Mouse (Mus musculus): ENCODE measurements at regions not wholly inside any gene's neighbourhood (a gene's known extent, or its start where the extent isn't known, plus 50 kb on each side); places are given as distances from the start of the nearest gene placed in this dataset.
"Not testable (repeated sequence)": the region's sequence is repeated elsewhere in the genome, so short reads cannot be mapped to it uniquely, and the experiment has no call there.

DNA sequence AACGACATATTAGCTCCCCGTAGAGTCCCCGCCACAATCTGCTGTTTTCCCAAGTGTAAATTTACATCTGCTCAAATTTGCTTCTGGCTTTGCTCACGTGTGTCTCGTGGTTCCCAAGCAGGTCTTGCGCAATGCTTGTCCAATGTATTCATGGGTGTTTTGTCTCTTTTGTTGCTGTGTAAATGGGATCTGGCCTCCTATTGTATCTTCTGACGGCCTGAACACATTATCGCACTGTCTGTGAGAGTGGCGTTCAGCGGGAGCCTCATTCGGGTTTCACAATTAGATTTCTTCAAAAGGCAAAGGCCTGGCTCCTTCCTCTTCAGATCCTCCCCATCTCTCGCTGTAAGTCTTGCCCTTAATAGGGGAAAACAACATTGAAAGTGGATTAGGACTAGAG lies 274.5 kb downstream of the Fam19a5 start:
- DNase-seq (ENCODE audit: low read depth, low spot score), result no peak

DNA sequence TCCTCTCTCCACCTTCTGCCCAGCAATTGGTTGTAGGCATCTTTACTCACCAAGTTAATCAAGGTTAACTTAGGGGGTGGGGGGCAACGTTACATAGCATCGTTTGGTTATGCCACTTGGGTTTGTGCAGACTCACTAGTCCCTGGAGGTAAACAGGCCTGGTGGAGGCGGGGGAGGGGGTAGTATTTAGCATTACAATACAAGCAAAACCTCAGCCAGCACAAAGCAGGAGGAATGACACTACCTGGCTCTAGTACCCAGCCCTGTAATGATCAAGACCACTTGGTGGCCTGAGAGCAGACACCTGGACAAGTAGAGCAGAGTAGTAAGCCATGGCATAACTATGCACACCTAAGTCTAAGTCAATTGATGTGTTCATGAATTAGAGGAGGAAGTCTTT lies 298.0 kb downstream of the Fam19a5 start:
- DNase-seq (ENCODE audit: low read depth, low spot score), result no peak

DNA sequence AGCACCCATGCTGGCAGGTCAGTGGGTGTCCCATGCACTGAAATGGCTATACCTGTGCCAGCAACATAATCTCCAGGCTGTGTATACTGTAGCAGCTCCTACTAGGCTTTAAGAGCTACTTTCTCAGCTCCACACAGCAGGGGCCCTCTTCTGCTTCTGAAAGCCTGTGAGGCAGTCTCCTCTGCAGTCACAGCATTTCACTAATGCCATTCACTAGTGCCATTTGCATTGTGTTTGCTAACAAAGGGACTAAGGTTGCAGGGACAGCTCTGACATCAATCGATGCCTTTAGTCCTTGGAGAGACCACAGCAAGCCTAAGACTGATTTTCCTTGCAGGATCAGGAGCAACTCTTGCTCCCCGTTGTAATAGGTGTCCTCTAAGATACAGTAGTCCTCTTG lies 315.0 kb downstream of the Fam19a5 start:
- no peak for DNase-seq (ENCODE audit: low read depth, low spot score)

DNA sequence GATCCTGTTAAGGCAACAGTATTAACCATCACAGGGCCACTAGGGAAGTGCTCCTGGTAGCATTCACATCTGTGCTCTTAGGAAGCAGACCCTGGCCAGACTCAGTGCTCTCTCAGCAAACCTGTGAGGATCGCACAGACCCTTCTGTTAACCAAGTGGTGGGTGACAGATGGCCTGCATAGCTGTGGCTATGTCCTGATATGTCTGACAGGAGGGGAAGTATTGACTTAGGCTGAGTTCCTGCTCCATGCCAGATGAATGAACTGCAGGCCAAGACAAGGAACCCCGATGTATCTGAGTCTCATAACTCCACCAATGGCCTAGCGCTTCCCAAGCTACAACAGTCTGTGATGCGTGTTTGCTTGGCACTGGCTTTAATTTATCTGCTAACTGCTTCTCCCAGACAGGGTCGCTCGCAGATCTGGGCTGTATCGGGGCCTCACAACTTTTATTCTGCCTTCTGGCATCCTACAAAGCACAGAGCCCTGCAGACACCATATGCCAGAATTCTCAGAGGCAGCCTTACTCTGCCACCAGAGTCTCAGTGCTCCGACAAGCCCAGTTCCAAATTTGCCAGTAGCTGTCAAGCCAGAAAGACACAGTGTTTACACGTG lies 332.3 kb downstream of the Fam19a5 start:
- no peak for DNase-seq (ENCODE audit: low read depth, low spot score)

DNA sequence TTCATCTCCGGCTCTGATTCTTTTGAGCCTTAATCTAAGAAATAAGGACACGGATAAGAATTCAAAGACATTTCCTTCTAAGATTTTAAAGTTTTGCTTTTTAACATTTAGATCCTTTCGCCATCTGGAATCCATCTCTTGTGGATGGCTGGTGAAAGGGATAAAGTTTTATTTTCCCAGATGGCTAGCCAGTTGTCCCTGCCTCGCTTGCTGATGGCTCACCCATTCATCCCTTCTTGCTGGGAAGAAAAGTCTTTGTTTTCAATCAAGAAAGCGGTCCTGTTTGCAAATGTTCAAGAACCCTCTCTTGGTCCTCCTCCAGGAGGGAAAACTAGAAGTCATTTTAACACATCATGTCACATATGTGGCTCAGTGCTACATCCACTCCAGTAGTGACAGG lies 346.8 kb downstream of the Fam19a5 start:
- no peak for DNase-seq (ENCODE audit: low read depth, low spot score)

DNA sequence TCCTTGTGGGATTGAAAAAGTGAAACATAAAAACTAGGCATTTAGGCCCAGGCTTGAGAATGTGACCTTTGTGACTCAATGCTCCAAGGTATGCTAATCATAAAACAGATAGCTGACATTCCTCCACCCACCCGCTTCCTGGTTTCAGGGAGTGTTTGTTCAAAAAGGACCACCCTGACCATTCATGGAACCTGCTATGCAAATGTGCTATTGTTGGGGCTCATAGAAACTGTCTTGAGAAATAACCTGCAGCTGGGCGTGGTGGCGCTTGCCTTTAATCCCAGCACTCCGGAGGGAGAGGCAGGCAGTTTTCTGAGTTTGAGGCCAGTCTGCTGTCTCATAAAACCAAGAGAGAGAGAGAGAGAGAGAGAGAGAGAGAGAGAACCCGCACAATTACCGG lies 350.8 kb downstream of the Fam19a5 start:
- DNase-seq (ENCODE audit: low read depth, low spot score), result not testable (repeated sequence)

DNA sequence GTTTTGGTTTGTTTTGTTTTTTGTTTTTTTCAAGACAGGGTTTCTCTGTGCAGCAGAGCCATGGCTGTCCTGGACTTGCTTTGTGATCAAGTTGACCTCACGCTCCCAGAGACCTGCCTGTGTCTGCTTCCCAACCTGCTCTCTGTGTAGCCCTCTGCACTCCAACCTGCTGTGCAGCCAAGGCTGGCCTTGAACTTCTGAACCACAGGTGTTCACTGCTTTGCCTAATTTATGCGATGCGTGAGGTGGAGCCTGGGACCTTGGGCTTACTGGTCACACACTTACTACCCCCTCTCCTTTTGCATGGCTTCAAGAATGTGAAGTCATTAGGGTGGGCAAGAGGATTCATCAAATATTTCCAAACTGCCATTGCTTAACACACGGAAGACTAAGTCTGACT lies 354.6 kb downstream of the Fam19a5 start:
- DNase-seq (ENCODE audit: low read depth, low spot score), result no peak

DNA sequence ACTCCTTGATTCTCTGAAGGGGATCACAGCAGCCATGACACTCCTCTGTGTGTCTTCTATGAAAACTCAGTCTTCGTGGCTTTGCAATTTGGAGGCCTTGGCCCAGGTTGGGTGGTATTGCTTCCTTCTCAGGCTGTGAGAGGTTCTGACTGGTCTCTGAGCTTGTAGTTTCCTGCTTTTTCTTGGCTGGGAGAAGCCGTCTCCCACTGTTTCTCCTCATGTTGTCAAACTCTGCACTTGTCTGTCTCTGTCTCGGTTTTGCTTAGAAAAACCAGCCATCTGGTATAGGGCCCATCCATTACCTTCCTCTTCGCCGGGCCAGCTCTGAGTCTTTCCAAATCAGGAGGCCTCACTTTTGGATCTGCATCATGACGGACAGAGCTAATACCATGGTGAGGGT lies 360.3 kb downstream of the Fam19a5 start:
- DNase-seq (ENCODE audit: low read depth, low spot score), result no peak

DNA sequence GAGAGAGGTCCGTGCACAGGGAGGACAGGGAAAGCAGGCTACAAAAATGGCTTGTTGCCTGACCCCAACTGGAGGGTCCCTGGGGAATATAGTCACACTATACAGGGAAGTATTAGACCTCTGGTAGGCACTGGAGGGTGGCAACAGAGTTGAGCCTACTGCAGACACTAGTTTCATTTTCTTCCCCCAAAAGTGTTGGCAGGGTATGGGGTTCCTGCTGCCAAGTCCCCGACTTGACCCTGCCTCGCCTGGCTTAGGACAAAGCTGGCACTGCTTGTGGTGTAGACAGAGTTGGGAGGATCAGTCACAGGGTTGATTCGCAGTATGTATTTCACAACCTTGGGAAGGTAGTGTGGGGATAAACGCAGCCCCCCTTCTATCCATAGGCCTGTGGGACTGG lies 362.2 kb downstream of the Fam19a5 start:
- DNase-seq (ENCODE audit: low read depth, low spot score), result no peak

DNA sequence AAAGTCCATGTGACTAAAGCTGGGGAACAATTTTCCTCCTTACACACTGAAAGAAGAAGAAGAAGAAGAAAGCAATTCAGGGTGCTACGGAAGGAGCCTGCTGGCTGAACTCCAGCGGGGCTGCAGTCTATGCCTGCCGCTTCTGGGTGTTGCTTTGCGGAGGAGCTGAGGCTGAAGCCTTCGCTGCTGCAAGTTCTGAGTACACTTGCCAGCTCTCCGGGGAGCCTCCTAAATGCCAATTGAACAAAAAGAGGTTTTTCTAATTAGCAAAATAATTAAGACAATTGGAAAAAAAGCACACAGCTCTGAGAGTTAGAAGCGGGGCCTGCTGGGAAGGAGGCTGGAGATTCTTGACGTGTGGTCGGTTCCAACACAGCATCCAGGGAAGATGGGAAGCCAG lies 378.0 kb downstream of the Fam19a5 start:
- DNase-seq (ENCODE audit: low read depth, low spot score), result no peak

DNA sequence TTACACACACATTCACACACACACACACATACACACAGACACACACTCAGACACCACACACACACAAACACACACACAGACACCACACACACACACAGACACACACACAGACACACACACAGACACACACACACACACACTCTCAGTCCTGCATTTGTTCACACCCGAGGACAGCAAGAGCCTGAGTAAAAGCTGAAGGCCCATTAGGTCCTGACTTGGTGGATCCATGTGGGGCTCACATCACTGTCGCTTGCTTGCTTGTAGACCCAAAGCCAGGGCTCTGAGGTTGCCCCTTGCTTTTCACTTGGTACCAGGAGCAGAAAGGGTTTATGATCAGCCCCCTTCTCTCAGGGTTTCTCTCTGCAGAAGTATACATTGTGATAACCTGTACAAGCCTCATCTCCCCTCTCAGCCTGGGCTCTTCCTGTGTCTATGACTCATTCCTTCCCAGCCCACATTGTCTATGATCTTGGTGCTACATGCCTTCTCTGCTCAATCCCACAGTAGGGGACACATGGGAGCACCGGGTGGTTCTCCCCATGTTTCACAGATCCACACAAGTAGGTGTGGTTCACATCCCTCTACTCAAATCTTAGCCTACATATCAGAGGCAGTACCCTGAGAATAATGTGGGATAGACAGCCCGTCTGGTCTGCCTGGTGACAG lies 378.8 kb downstream of the Fam19a5 start:
- no peak for DNase-seq (ENCODE audit: low read depth, low spot score)

DNA sequence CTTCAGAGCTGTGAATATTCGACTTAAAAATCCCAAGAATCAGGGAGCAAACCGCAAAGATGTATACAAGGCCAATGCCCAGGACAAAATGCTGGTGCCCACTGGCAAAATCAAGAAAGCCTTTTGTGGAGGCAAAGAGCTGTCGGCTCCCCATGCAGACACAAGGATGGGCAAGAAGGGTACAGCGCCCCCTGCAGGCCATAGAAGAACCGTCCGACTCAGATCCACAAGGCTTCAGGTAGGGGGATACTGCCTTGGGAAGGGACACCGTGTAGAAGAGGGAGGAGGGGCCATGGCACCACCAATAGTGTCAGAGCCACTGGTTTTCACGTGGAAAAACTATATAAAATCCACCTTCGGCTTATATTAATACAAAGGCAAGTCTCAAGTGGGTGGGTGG lies 379.8 kb downstream of the Fam19a5 start:
- no peak for DNase-seq (ENCODE audit: low read depth, low spot score)

DNA sequence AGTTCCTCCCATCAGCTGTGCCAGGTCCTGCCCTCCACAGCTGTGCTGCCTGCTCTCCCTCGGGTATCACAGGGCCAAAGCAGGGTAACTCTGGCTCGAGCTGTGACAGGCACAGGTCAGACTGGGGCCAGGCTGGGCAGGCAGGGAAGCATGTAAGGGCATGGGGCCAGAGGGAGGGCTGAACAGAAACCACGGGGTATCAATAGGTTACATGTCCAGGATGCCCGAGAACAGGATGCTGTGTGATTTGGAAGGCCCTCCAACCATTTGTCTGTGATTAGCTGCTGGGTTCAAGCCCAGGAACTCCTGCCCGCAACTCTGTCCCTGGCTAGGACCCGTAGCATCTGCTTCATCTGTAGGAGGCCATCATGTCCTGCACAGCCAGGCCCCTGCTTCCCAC lies 391.9 kb downstream of the Fam19a5 start:
- DNase-seq (ENCODE audit: low read depth, low spot score), result no peak

DNA sequence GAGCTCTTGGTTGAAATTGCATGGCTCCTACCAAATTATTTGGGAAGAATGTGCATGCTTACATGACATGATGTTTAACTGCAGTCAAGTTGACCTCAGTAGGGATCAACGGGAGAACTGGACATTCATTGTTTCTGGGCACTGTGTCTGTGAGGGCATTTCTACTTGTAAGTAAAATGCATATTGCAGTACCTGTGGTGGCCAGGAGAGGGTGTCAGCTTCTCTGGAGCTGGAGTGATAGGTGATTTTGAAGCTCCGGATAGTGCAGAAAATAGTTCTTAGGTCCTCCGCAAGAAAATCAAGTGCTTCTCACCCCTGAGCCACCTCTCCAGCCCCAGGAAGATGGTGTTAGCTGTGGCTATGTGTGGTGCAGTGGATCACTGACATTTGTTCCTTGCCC lies 396.7 kb downstream of the Fam19a5 start:
- no peak for DNase-seq (ENCODE audit: low read depth, low spot score)

DNA sequence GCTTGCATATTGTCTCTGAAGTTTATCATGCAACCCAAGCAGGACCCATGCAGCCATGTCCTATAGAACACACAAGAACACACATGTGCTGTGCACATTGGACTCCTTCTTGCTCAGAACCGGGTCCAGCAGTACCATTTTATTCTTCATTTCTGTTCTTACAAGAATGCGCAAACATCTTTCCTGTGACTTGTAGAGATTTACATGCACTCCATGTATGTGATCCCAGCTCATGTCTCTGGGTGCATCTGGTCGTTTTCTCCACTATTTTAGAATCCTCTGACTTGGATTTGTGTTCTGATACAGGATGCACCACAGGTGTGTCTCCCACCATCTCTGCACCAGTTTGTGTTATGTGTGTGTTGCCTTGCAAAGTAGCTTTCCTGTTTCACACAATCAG lies 408.4 kb downstream of the Fam19a5 start:
- no peak for DNase-seq (ENCODE audit: low read depth, low spot score)

DNA sequence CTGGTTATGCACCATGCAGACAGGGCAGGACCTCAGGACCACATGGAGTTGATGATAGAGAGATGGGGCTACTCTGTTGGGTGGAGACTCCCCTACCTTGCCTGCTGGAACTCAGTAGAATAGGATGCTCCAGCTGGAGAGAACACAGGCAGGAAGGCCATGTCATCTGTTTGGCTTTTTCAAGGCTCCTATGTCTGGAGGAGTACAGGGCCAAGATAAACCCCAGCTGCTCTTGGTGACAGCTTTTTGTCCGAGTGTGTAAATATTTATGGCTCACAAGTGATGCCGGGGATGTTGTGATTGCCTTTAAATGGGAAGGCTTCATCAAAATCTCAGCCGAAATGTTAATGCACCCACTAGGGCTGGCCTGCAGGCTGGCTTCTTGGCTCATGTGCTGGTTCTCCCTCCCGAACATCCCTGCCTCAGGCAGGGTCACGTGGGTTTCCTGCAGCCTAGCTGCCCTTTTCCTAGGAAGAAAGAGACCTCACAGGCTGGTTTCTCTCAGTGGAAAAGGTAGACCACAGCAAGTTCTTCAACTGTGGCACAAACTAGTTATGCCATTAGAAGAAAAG lies 411.7 kb downstream of the Fam19a5 start:
- no peak for DNase-seq (ENCODE audit: low read depth, low spot score)

DNA sequence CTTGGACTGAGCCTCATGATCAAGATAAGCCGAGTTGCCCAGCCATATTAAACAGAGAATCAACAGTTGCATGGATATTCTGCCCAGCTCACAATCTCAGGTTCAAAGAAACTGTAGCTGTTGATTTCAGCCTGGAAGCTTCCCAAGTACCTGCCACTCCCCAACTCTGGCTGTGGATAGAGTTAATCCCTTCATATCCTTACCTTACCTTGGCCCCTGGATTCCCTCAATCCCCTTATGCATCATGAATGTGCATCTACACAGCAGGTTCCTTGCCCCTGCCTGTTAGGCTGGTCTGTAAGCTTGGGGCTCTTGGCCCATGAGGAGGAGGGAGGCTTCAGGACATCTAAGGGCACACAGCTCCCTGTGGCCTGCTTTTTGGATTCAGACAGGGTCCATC lies 414.8 kb downstream of the Fam19a5 start:
- DNase-seq (ENCODE audit: low read depth, low spot score), result no peak

DNA sequence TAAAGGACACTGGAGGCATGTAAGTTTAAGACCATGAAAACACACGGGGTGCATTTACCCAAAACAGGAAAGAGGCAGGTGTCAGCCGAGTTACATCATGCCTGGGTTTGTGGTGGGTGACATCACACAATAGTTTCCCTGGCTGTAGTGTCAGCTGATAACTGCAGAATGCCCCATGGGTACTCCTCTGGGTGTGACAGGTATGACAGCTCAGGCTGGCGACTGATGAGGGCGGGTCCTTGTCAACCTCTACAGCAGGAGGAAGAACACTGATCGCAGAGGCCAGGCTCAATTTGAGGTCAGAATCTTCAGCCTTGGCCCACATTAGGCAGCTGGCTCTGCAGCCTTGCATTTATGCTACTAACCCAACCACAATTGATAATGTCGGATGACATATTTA lies 428.5 kb downstream of the Fam19a5 start:
- DNase-seq (ENCODE audit: low read depth, low spot score), result no peak

DNA sequence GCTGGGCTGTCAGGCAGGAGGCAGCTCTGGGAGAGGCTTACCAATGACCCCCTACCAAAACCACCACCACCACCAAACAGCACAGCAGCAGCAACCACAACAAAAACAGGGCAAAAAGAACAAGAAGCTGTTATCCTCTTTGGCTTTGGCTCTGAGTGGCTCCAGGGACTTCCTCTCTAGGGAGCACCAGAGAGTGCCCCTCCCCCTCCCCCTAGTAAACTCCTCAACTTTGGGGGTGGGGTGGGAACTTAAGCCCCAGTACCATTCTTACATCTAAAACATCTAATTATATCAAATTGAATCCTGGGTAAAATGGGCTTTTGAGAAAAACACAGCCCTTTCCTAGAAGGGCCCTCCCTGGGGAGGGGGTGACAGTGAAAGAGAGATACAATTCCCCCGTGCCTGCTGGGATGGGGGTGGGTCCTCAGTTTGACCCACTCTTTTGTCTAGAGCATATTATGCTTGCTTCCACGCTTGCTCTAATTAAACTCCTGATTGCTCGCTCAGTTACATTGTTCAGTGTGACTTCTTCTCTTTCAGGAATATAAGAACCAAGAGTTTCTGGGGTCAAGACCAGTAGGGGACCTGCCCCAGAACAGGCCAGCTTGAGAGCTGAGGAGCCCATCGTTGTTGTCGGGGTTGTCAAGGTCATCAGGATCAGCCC lies 443.4 kb downstream of the Fam19a5 start:
- no peak for DNase-seq (ENCODE audit: low read depth, low spot score)

DNA sequence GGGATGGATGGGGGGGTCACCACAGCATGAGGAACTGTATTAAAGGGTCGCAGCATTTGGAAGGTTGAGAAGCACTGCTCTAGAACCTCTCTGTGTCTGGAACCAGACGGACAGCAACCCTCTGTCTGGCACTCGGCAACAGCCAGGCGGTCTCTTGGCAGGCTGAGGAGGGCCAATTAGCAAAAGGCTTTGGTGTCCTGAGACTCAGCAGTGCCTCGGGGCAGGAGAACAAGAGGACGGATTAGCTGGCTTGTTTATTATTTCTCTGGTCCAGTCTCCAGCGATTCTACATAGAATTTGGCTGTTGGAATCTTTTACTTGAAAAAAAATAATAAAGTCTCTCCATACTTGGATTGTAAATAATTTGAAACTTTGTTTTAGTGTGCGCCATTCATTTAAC lies 450.4 kb downstream of the Fam19a5 start:
- no peak for DNase-seq (ENCODE audit: low read depth, low spot score)

DNA sequence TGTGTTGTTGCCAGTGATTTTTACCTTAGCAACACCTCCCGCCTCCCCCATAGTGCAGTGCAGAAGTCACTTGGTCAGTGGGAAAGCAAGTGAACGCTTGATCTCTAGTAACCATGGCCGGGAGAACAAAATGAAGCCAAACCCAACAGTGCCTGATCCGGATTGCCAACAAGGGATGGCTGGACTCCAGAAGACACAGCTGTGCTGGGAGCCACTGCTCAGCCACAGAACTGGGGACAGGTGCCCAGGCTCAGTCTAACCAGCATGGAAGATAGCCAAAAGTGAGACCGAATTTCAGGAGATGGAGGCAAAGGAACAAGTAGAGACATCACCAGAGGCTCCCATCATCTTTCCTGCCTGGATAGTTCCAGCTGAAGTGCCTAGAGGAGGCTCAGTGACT lies 473.0 kb downstream of the Fam19a5 start:
- DNase-seq (ENCODE audit: low read depth, low spot score), result no peak

DNA sequence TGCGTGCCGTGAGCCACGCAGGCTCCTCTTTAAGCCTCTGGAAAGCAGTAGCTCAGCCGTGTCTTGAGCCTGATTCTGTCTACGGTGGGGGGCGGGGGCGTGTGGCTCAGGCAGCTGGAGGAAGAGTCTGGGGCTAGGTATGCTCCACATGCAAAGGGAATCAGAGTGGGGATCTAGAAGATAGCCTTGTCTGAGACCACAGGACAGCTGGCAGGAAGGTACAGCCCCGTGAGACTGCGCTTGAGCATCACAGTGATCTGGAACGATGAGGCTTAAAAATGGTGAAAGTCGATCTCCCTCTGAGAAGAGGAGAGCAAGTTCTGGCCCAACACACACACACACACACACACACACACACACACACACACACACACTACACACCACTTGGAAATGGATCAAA lies 488.7 kb downstream of the Fam19a5 start:
- no peak for DNase-seq (ENCODE audit: low read depth, low spot score)

DNA sequence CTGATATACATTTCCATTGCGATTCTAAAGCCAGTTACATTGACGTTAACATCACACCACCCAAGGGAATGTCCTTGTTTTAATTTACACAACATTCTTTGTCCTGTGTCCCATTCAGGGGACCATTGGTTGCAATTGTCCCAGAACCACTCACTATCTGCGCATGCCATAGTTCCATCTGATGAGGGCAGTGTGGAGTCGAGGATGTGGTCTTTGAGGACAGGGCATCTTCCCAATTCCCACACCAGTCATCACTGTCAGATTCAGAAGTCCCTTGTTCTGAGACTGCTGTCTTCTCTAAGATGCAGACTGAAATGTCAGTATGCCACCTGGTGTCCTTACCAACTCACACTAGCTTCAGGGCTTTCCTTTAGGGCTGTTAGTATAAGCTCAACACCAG lies 489.6 kb downstream of the Fam19a5 start:
- DNase-seq (ENCODE audit: low read depth, low spot score), result no peak

Data from c-Kit-negative CD71-positive TER-119-positive erythroid progenitor cells, embryonic 14.5 days (primary cell).